Mouse (Mus musculus): Measurements from ENCODE around the gene Gpr65. TPM values are rescaled to one million over a fixed set of nuclear protein-coding genes. Genes with fewer than 3 reads are reported as not detected.
A peak's percentile ranks its signal among the peaks of the same experiment; 100 is the strongest.
"Not testable (repeated sequence)": the region's sequence is repeated elsewhere in the genome, so short reads cannot be mapped to it uniquely, and the experiment has no call there.

The Gpr65 gene
- total RNA-seq, 2 experiments from 2014 or later = 0.11 to 0.15 TPM

- no peak for DNase-seq
- no peak for TF ChIP-seq CTCF (IDR thresholded peaks at IDR 0.05)
- no peak overlapping the region for H3K4me3 ChIP-seq
- H3K27ac ChIP-seq = no peak overlapping the region
- intact Hi-C loops (cut with DNase I) = no loop called here
Observed at GRCm38 (mm10) chr12:98301980-98302379, 33.5 kb downstream of the Gpr65 start.

GRCm38 (mm10) chr12:98303013-98303412, 34.6 kb downstream of the Gpr65 start:
- no peak for DNase-seq
- Histone ChIP-seq H3K27ac (no peak overlapping the region), H3K4me3 (no peak overlapping the region)
- intact Hi-C loops (cut with DNase I) = no loop called here
- TF ChIP-seq CTCF (IDR thresholded peaks at IDR 0.05) = no peak

- TF ChIP-seq CTCF (IDR thresholded peaks at IDR 0.05) = no peak
- DNase-seq = no peak
- H3K4me3 ChIP-seq = no peak overlapping the region
- intact Hi-C loops (cut with DNase I) = no loop called here
- no peak overlapping the region for H3K27ac ChIP-seq
Observed at GRCm38 (mm10) chr12:98307179-98307915, 38.9 kb downstream of the Gpr65 start.

- no peak overlapping the region for H3K27ac ChIP-seq
- H3K4me3 ChIP-seq = no peak overlapping the region
- DNase-seq = no peak
- intact Hi-C loops (cut with DNase I) = no loop called here
- TF ChIP-seq CTCF (IDR thresholded peaks at IDR 0.05) = no peak
Observed at GRCm38 (mm10) chr12:98311376-98312083, 43.1 kb downstream of the Gpr65 start.

- TF ChIP-seq CTCF (IDR thresholded peaks at IDR 0.05) = no peak
- intact Hi-C loops (cut with DNase I) = no loop called here
- no peak overlapping the region for H3K27ac ChIP-seq
- no peak overlapping the region for H3K4me3 ChIP-seq
- no peak for DNase-seq
Observed at GRCm38 (mm10) chr12:98315924-98316323, 47.5 kb downstream of the Gpr65 start.

- Histone ChIP-seq H3K4me3 (no peak overlapping the region), H3K27ac (no peak overlapping the region)
- DNase-seq = no peak
- no peak for TF ChIP-seq CTCF (IDR thresholded peaks at IDR 0.05)
- intact Hi-C loops (cut with DNase I) = no loop called here
Observed at GRCm38 (mm10) chr12:98317718-98318340, 49.4 kb downstream of the Gpr65 start.

GRCm38 (mm10) chr12:98322426-98322825, 54.0 kb downstream of the Gpr65 start:
- Histone ChIP-seq H3K4me3 (no peak overlapping the region), H3K27ac (no peak overlapping the region)
- intact Hi-C loops (cut with DNase I) = no loop called here
- no peak for DNase-seq
- TF ChIP-seq CTCF (IDR thresholded peaks at IDR 0.05) = no peak

- peak; percentile 43 for TF ChIP-seq CTCF (IDR thresholded peaks at IDR 0.05)
- H3K4me3 ChIP-seq; DNase-seq; intact Hi-C loops (cut with DNase I); H3K27ac ChIP-seq: not testable (repeated sequence)
Observed at GRCm38 (mm10) chr12:98324170-98324569, 55.7 kb downstream of the Gpr65 start.

Other genes with a start within 250 kb of the Gpr65 start
- gene Galc, start 9.2 kb upstream of the Gpr65 start, total RNA-seq (2021) = 1 to 10 TPM; 4.6 to 5.6 TPM